Mouse (Mus musculus) left cerebral cortex, adult 9 months (tissue): ENCODE results near the gene 4930539E08Rik.

Experiments
- DNase-seq, 2 experiments: peaks; one replicate each; pipeline ENCODE4 v3.0.0; 2022; ENCODE audit warnings: low spot score in 2 of 2

4930539E08Rik gene

DNA sequence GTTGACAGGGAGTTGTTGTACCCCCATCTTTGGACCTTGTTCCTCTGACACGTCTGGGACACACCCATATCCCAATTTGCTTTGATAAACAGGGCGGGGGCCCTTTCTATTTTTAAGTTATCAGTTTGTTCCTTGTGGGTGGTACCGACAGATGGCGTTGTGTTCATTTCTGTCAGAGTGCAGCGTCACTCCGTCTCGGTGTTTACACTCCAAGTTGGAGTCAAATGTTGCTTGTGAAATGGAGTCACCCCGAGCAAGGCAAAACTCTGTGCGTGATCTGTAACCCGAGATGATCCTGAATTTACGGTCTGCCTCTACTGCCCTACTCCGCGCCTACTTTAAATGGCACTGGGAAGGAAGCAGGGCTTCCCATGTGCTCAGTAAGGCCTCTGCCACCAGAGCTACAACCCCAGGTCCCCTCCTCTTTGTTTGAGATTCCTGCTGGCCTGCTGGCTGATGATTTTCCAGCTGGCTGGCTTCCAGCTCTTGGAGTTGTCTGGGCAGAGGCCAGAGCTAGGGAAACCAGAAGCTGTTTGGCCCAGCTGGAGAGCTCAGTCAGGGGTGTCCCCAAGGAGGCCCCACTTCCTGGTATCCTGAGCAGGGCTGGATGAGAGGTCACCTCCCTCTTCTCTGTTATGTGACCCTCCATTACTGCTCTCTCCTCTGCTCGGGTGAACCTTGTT is 15.4 kb upstream of the 4930539E08Rik start:
- no peak for DNase-seq

DNA sequence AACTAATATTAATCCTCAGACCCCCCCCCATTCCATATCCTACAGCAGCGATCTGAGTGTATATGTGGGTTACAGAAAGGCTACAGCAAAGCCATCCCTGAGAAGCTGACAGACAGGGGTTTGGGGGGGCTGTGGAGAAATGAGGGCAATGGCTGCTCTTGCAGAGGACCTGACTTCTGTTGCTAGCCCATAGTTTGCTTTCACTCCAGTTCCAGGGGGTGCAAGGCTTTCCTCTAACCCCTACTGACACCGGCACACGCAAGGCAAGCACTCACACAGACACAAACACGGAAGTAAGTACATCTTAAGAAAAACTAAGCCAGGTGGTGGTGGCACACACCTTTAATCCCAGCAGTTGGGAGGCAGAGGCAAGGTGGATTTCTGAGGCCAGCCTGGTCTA is 14.2 kb upstream of the 4930539E08Rik start:
- no peak for DNase-seq

DNA sequence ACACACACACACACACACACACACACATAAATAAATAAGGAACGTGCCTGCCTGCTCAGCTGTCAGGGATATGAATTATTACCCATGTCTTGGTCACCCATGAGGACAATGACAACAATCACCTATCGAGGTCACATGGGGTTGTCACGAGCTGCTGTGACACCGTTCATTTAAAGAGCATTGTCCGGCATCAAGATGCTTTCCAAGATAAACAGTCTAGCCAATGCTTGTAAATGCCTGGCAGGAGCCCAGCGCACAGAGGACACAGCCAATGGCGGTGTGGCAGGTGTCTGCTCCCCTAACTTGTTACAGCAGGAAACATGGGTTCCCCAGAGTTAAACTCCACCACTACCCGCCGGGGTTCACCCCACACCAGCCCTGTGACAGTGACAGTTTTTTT is 12.9 kb upstream of the 4930539E08Rik start:
- no peak for DNase-seq

GRCm38 (mm10) chr17:28926866-28927635 is 11.9 kb upstream of the 4930539E08Rik start:
- no peak for DNase-seq

DNA sequence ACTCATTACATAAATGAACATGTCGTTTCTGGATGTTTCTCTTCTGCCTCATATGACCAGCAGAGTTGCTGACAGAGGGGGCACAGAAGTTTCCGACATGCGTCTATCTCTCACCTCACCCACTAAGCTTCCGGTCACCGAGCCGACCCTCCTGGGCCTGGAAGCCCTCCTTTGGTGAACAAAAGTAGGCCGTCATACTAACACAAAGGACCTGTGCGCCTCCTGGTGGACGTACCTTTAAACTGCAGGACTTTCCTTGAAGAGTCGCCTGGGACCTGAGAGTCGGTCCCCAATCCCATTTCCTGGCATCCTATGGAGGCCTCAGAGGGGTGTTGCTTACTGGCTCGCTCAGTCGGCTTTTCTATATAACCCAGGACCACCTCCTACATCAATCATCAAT is 11.3 kb upstream of the 4930539E08Rik start:
- peak in 1 of 2 experiments; percentile 88 for DNase-seq

GRCm38 (mm10) chr17:28924957-28925595 is 10.0 kb upstream of the 4930539E08Rik start:
- DNase-seq = no peak

GRCm38 (mm10) chr17:28922096-28922495 is 7.0 kb upstream of the 4930539E08Rik start:
- DNase-seq = no peak

- no peak for DNase-seq
Measured at GRCm38 (mm10) chr17:28921086-28921485, 6.0 kb upstream of the 4930539E08Rik start.

GRCm38 (mm10) chr17:28916520-28916919 is 1.4 kb upstream of the 4930539E08Rik start:
- DNase-seq = no peak

DNA sequence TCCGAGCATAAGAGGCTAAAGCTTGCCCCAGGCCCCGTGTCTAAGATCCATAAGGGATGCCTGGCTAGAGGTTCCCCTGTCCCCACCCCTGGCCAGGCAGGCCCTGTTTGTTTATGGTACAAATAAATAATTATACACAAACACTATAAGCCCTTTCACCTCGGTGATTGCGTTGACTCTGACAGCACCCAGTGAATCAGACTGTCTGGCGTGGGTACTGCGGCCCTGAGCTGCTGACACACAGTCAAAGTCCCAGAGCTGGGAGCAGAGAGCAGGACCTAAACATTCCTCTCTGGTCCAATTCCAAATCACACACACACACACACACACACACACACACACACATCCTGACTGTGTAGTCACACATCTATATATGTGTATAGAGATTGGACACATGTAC is 1.2 kb downstream of the 4930539E08Rik start:
- no peak for DNase-seq

- no peak for DNase-seq
Measured at GRCm38 (mm10) chr17:28913200-28913599, 1.9 kb downstream of the 4930539E08Rik start.

DNA sequence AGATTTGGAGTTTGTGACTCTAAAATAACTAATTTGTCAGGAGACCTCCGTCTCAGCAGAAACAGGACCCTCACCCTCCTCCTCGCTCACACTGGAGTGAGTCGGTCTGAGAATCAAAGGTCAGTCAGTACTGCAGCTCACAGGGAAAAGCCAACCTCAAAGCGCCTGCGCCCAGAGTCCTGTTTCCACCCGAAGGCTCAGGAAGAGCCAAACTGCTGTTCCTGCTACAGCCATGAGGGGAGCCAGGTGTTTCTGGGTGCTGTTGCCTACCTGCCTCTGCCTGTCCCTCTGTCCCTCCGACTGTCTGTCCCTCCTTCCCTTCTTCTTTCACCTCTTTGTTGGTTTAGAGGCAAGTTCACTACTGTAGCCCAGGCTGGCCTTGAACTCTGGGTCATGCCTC is 5.0 kb downstream of the 4930539E08Rik start:
- DNase-seq = no peak

DNA sequence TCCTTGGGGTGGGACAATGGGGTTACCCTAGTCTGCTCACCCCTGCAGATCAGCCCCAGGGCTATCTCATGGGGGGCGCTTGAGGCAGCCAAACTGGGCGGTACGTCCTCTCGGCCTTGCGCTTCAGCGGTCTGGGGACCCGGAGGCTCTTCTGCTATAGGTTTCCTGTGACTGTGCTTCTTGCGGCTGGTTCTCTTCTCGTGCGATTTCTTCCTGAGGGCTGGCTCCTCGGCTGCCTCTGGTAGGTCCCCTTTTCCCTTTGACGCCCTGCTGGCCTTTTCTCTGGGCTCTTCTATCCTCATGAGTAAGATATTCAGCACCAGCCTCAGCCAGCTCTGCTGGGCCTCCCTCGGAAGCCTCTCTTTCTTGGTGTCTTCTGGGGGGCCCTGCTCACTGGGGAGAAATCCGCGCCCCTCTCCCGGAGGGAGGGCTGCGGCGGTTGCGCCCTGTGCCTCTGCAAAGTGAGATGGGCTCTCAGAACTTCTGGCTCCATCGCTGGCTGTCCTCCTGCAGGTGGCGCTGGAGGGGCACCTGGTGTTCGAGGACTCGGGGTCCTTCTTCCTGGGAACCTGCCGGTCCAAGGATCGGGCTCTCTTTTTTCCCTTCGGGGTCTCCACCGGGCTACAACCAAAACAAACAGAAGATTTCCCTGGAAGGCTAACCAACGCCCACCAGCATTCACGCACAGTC is 5.7 kb downstream of the 4930539E08Rik start:
- no peak for DNase-seq

DNA sequence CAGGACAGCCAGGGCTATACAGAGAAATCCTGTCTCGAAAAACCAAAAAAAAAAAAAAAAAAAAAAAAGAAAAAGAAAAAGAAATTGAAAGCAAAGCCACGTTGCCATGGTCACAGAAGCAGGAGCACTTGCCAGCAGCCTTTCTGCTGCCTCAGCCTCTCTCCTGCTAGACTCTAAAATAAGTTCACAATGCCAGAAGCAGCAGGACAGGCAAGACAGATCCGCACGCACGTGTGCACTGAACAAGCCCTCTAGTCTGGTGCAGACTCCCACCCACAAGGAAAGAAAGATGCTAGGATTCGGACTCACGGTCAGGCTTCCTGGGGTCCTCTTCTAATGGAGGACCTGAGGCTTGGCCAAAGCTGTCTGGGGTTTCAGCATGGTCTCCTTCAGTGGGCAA is 7.2 kb downstream of the 4930539E08Rik start:
- DNase-seq = peak; percentile 59 to 72

- DNase-seq = peak in 1 of 2 experiments; percentile 31
Measured at GRCm38 (mm10) chr17:28905377-28905916, 9.7 kb downstream of the 4930539E08Rik start.

GRCm38 (mm10) chr17:28904546-28905376 is 10.4 kb downstream of the 4930539E08Rik start:
- DNase-seq = peak; percentile 63 to 75

GRCm38 (mm10) chr17:28901559-28901958 is 13.6 kb downstream of the 4930539E08Rik start:
- DNase-seq = no peak

DNA sequence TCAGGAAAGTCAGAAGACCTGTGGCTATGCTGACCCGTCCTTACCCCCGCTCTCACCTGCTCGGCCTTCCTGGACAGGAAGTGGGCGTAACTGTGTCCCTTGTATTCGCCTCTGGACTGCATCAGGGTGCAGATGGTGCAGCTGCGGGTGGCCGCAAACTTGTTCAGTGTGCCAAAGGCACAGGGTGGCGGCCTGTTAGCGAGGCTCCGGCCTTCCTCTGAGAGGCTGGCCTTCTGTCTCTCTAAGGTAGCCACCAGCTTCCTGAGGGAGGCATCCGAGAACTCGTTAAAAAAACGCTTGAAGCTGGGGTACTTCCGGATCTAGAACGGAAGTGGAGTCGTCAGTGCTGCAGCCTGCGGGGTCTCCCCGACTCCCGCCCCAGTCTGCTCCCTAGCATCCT is 15.7 kb downstream of the 4930539E08Rik start:
- no peak for DNase-seq

DNA sequence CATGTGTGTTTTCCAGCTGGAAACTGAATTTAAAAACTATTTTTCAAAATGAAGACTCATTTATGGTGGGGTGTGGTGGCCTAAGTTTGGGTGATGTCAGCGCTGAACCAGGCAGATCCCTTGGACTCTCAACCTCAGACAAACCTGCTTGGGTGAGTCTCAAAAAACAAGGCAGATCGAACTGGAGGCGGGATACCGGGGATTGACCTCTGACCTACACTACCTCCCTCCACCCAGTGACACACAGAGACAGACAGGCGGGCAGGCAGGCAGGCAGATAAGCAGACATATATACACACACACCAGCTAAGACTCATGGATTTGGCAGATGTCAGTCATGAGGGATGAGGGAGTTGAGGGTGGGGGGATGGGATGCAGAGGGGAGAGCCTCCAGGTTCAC is 16.9 kb downstream of the 4930539E08Rik start:
- DNase-seq = no peak

- no peak for DNase-seq
Measured at GRCm38 (mm10) chr17:28897817-28898216, 17.3 kb downstream of the 4930539E08Rik start.
